Mouse (Mus musculus): Measurements from ENCODE around the gene Psmf1. TPM values are rescaled to one million over a fixed set of nuclear protein-coding genes. Genes with fewer than 3 reads are reported as not detected.

Gene Psmf1
- polyA plus RNA-seq (2012; rRNA removed) = 52.8 and 55.9 TPM in 2 replicates

- TF ChIP-seq CTCF (IDR thresholded peaks at IDR 0.05; ENCODE audit: borderline replicate concordance, extremely low read depth, insufficient read depth, insufficient read length) = no peak
- no peak for TF ChIP-seq POLR2A (IDR thresholded peaks at IDR 0.05; ENCODE audit: borderline replicate concordance, extremely low read depth, insufficient read depth, insufficient read length, poor library complexity, severe bottlenecking)
- no peak for DNase-seq (ENCODE audit: low read depth)
Measured at GRCm38 (mm10) chr2:151743845-151744244, at the start of gene Psmf1. Gene Psmf1 (minus strand): TSS chr2:151744186.

- peak; percentile 6 for DNase-seq (ENCODE audit: low read depth)
- TF ChIP-seq POLR2A (IDR thresholded peaks at IDR 0.05; ENCODE audit: borderline replicate concordance, extremely low read depth, insufficient read depth, insufficient read length, poor library complexity, severe bottlenecking) = no peak
- no peak for TF ChIP-seq CTCF (IDR thresholded peaks at IDR 0.05; ENCODE audit: borderline replicate concordance, extremely low read depth, insufficient read depth, insufficient read length)
Measured at GRCm38 (mm10) chr2:151791156-151791555, 47.2 kb upstream of the Psmf1 start.

- no peak for TF ChIP-seq CTCF (IDR thresholded peaks at IDR 0.05; ENCODE audit: borderline replicate concordance, extremely low read depth, insufficient read depth, insufficient read length)
- no peak for DNase-seq (ENCODE audit: low read depth)
Measured at GRCm38 (mm10) chr2:151790169-151790568, 46.2 kb upstream of the Psmf1 start.

- DNase-seq (ENCODE audit: low read depth) = no peak
- no peak for TF ChIP-seq CTCF (IDR thresholded peaks at IDR 0.05; ENCODE audit: borderline replicate concordance, extremely low read depth, insufficient read depth, insufficient read length)
- no peak for TF ChIP-seq POLR2A (IDR thresholded peaks at IDR 0.05; ENCODE audit: borderline replicate concordance, extremely low read depth, insufficient read depth, insufficient read length, poor library complexity, severe bottlenecking)
Measured at GRCm38 (mm10) chr2:151788221-151788977, 44.4 kb upstream of the Psmf1 start.

- TF ChIP-seq CTCF (IDR thresholded peaks at IDR 0.05; ENCODE audit: borderline replicate concordance, extremely low read depth, insufficient read depth, insufficient read length) = no peak
- no peak for TF ChIP-seq POLR2A (IDR thresholded peaks at IDR 0.05; ENCODE audit: borderline replicate concordance, extremely low read depth, insufficient read depth, insufficient read length, poor library complexity, severe bottlenecking)
- no peak for DNase-seq (ENCODE audit: low read depth)
Measured at GRCm38 (mm10) chr2:151783493-151783892, 39.5 kb upstream of the Psmf1 start.

GRCm38 (mm10) chr2:151777366-151777765 is 33.4 kb upstream of the Psmf1 start:
- TF ChIP-seq CTCF (IDR thresholded peaks at IDR 0.05; ENCODE audit: borderline replicate concordance, extremely low read depth, insufficient read depth, insufficient read length) (no peak), POLR2A (IDR thresholded peaks at IDR 0.05; ENCODE audit: borderline replicate concordance, extremely low read depth, insufficient read depth, insufficient read length, poor library complexity, severe bottlenecking) (no peak)
- no peak for DNase-seq (ENCODE audit: low read depth)

GRCm38 (mm10) chr2:151773476-151773875 is 29.5 kb upstream of the Psmf1 start:
- no peak for DNase-seq (ENCODE audit: low read depth)
- no peak for TF ChIP-seq POLR2A (IDR thresholded peaks at IDR 0.05; ENCODE audit: borderline replicate concordance, extremely low read depth, insufficient read depth, insufficient read length, poor library complexity, severe bottlenecking)
- no peak for TF ChIP-seq CTCF (IDR thresholded peaks at IDR 0.05; ENCODE audit: borderline replicate concordance, extremely low read depth, insufficient read depth, insufficient read length)

GRCm38 (mm10) chr2:151772169-151772568 is 28.2 kb upstream of the Psmf1 start:
- TF ChIP-seq CTCF (IDR thresholded peaks at IDR 0.05; ENCODE audit: borderline replicate concordance, extremely low read depth, insufficient read depth, insufficient read length) = no peak
- TF ChIP-seq POLR2A (IDR thresholded peaks at IDR 0.05; ENCODE audit: borderline replicate concordance, extremely low read depth, insufficient read depth, insufficient read length, poor library complexity, severe bottlenecking) = no peak
- DNase-seq (ENCODE audit: low read depth) = no peak

- TF ChIP-seq POLR2A (IDR thresholded peaks at IDR 0.05; ENCODE audit: borderline replicate concordance, extremely low read depth, insufficient read depth, insufficient read length, poor library complexity, severe bottlenecking) (no peak), CTCF (IDR thresholded peaks at IDR 0.05; ENCODE audit: borderline replicate concordance, extremely low read depth, insufficient read depth, insufficient read length) (no peak)
- no peak for DNase-seq (ENCODE audit: low read depth)
Measured at GRCm38 (mm10) chr2:151764557-151764956, 20.6 kb upstream of the Psmf1 start.

- TF ChIP-seq POLR2A (IDR thresholded peaks at IDR 0.05; ENCODE audit: borderline replicate concordance, extremely low read depth, insufficient read depth, insufficient read length, poor library complexity, severe bottlenecking) = no peak
- no peak for TF ChIP-seq CTCF (IDR thresholded peaks at IDR 0.05; ENCODE audit: borderline replicate concordance, extremely low read depth, insufficient read depth, insufficient read length)
Measured at GRCm38 (mm10) chr2:151758806-151759353, 14.9 kb upstream of the Psmf1 start.

GRCm38 (mm10) chr2:151757451-151757850 is 13.5 kb upstream of the Psmf1 start:
- no peak for TF ChIP-seq POLR2A (IDR thresholded peaks at IDR 0.05; ENCODE audit: borderline replicate concordance, extremely low read depth, insufficient read depth, insufficient read length, poor library complexity, severe bottlenecking)
- no peak for TF ChIP-seq CTCF (IDR thresholded peaks at IDR 0.05; ENCODE audit: borderline replicate concordance, extremely low read depth, insufficient read depth, insufficient read length)
- no peak for DNase-seq (ENCODE audit: low read depth)

More at GRCm38 (mm10) chr2:151758806-151759353, 14.9 kb upstream of the Psmf1 start:
- DNase-seq (ENCODE audit: low read depth) = no peak
